Mouse (Mus musculus) erythroblast, embryonic 14.5 days (primary cell): Measurements from ENCODE around the gene Map2k5.

Experiments
- GATA1 ChIP-seq: IDR thresholded peaks from 2 replicates; pipeline ENCODE4 v1.6.1; 2012; ENCODE audit warnings: low read length, inconsistent platforms, mixed read lengths
- TAL1 ChIP-seq: IDR thresholded peaks from 3 replicates; pipeline ENCODE4 v1.6.1; 2012; ENCODE audit warnings: low read length, inconsistent platforms, mixed read lengths

DNA sequence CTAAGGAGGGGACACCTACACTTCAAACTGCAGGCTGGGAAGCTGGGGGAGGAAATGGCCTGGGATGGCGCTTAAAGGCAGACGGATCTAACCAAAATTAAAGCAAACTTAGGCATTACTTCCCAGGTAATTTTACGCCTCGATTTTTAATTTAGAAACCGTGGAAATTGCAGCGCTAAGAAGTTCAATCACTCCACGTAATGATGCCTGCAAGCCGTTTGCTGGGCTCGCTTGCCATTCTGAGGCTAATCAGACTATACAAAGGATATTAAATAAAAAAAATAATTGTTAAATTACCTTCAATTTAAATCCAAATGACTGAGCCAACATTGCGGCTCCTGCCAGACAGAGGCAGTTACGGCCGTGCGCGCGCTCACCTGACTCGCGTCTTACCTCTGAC, 238.0 kb downstream of the Map2k5 start:
- TF ChIP-seq GATA1 = no peak
- TF ChIP-seq TAL1 = no peak
